Mouse (Mus musculus): ENCODE data around the gene Nol10.
A peak's percentile ranks its signal among the peaks of the same experiment; 100 is the strongest.

GRCm38 (mm10) chr12:17348048-17349036, at the start of gene Nol10:
- TF ChIP-seq CTCF (IDR thresholded peaks at IDR 0.05; ENCODE audit: insufficient read depth, low read length) (no peak), POLR2A (IDR thresholded peaks at IDR 0.05; ENCODE audit: borderline replicate concordance, extremely low read depth, low read depth, low read length) (peak; percentile 93)
